Mouse (Mus musculus) kidney, adult 2 months (tissue): Measurements from ENCODE around the gene Dennd2a. TPM values are rescaled to one million over a fixed set of nuclear protein-coding genes. Genes with fewer than 3 reads are reported as not detected.

Experiments
- DNase-seq: peaks from one replicate; pipeline ENCODE4 v3.0.0; 2021
- H3K27ac ChIP-seq: fragments of 200-500 bp; 2 replicates; pipeline ENCODE4 v1.5.1; 2012; ENCODE audit warnings: low read depth, low read length, control low read depth, inconsistent platforms; ENCODE audit not compliant: insufficient read depth
- H3K27me3 ChIP-seq: fragments of 200-500 bp; replicated peaks from 2 replicates; pipeline ENCODE4 v1.6.1; 2012; ENCODE audit warnings: mild to moderate bottlenecking, moderate library complexity, low read length, inconsistent platforms; ENCODE audit not compliant: control insufficient read depth, insufficient read depth
- H3K36me3 ChIP-seq: fragments of 200-500 bp; 2 replicates; pipeline ENCODE4 v1.6.1; 2012; ENCODE audit warnings: mild to moderate bottlenecking, moderate library complexity, low read length, inconsistent platforms; ENCODE audit not compliant: control insufficient read depth, insufficient read depth
- H3K4me1 ChIP-seq: fragments of 200-500 bp; 2 replicates; pipeline ENCODE4 v1.6.1; 2011; ENCODE audit warnings: low read length; ENCODE audit not compliant: control insufficient read depth, insufficient read depth
- H3K4me3 ChIP-seq: fragments of 200-500 bp; 2 replicates; pipeline ENCODE4 v1.5.1; 2011; ENCODE audit warnings: mild to moderate bottlenecking, low read depth, low read length, control low read depth; ENCODE audit not compliant: insufficient read depth
- CTCF ChIP-seq: fragments of 200-500 bp; conservative IDR thresholded peaks from 2 replicates; pipeline ENCODE4 v1.5.1; 2011; ENCODE audit warnings: low read depth, mild to moderate bottlenecking, control low read depth, low read length, moderate library complexity, mixed read lengths; ENCODE audit not compliant: insufficient read depth, insufficient read length
- POLR2A ChIP-seq: fragments of 200-500 bp; IDR thresholded peaks from one replicate; pipeline ENCODE4 v1.6.1; 2011; ENCODE audit warnings: low read depth, low read length, control low read depth
- WGBS: fragments of 180-500 bp; shearing (Covaris S2); methylation state at CpG from one replicate; pipeline ENCODE4 v1.1.7; 2018; 5-methylcytosine and 5-hydroxymethylcytosine counted together
- polyA plus RNA-seq: library from polyadenylated mRNA; depleted of rRNA; stranded (reverse); fragments of >200 nt; gene quantifications from 2 replicates; pipeline ENCODE4 v1.2.3, GENCODE M21; 2012

Gene Dennd2a
- polyA plus RNA-seq, 1 experiment = 6.6 TPM

- H3K27ac ChIP-seq = no peak overlapping the region
- no peak for DNase-seq
- no peaks in the 10 kb centered on the region for H3K27me3 ChIP-seq
- no peaks in the 10 kb centered on the region for H3K36me3 ChIP-seq
- no peaks in the 10 kb centered on the region for H3K4me1 ChIP-seq
- WGBS = 74% methylated on average over 2 of the region's 2 CpGs
- H3K4me3 ChIP-seq = no peak overlapping the region
- TF ChIP-seq CTCF (no peak), POLR2A (no peak)
Observed at GRCm38 (mm10) chr6:39434886-39435492, 122.7 kb downstream of the Dennd2a start.

- WGBS = 89% methylated on average over 2 of the region's 2 CpGs
- DNase-seq = no peak
- Histone ChIP-seq H3K27ac (no peak overlapping the region), H3K27me3 (no peaks in the 10 kb centered on the region), H3K36me3 (no peaks in the 10 kb centered on the region), H3K4me1 (no peaks in the 10 kb centered on the region), H3K4me3 (no peak overlapping the region)
- TF ChIP-seq CTCF (no peak), POLR2A (no peak)
Observed at GRCm38 (mm10) chr6:39434111-39434885, 123.4 kb downstream of the Dennd2a start.

DNA sequence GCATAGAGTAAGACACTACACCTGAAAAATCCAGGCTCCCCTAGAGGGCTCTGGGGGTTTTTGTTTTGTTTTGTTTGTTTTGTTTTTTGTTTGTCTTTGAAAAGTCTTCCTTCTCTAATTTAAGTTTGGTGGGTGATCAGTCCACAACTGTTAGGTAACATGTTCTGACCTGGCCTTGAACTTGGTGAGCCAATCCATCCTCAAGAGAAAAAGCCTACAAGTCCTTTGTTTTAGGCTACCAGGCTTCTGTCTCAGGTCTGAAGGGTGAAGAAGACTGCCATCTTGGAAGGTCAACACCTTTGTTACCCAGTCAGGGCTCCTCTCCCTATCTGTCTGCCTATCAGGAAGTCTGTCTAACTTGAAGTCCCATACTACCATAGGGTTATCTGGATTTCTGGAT, 124.0 kb downstream of the Dennd2a start:
- Histone ChIP-seq H3K4me3 (no peak overlapping the region), H3K4me1 (no peaks in the 10 kb centered on the region), H3K27ac (no peak overlapping the region), H3K27me3 (no peaks in the 10 kb centered on the region), H3K36me3 (no peaks in the 10 kb centered on the region)
- TF ChIP-seq CTCF = no peak
- TF ChIP-seq POLR2A = no peak
- DNase-seq = no peak

DNA sequence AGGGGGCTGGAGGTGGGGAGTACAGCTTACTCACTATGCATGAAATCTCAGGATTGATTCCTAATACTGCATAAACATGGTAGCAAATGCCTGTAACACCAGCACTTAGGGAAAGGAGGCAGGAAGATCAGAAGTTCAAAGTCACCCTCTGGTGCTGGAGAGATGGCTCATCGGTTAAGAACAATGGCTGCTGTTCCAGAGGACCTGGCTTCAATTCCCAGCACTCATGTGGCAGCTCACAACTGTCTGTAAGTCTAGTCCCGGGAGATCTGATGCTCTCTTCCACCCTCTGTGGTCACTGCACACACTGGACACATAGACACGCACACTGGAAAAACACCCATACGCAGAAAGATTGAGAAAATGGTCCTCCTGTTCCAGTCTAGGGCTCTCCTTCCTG, 124.5 kb downstream of the Dennd2a start:
- Histone ChIP-seq H3K4me1 (no peaks in the 10 kb centered on the region), H3K27ac (no peak overlapping the region), H3K4me3 (no peak overlapping the region), H3K36me3 (no peaks in the 10 kb centered on the region), H3K27me3 (no peaks in the 10 kb centered on the region)
- TF ChIP-seq CTCF (no peak), POLR2A (no peak)
- WGBS = 89% methylated on average over 4 of the region's 4 CpGs
- no peak for DNase-seq

DNA sequence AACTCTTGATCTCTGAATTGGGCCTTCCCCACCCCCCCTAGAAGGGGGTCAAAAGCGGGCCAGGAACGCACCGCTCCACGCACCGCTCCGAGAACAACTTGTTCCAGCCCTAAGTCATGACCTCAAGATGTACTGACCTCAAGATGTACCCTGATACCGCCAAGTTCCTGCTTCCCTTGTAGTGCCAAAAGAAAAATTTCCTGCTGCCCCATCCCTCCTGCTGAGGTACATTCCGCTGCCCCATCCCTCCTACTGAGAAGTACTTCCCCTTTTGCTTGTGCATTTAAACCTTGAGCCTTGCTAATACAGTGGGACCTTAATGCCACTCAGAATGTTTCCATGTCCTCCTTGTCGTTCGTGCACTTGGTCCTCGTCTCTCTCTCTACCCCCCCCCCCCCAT, 126.9 kb downstream of the Dennd2a start:
- H3K36me3 ChIP-seq = no peaks in the 10 kb centered on the region
- 61% methylated on average over 11 of the region's 11 CpGs for WGBS
- H3K4me3 ChIP-seq = no peak overlapping the region
- DNase-seq = no peak
- H3K27ac ChIP-seq = no peak overlapping the region
- TF ChIP-seq POLR2A = no peak
- no peak for TF ChIP-seq CTCF
- H3K27me3 ChIP-seq = no peaks in the 10 kb centered on the region
- H3K4me1 ChIP-seq = no peaks in the 10 kb centered on the region

DNA sequence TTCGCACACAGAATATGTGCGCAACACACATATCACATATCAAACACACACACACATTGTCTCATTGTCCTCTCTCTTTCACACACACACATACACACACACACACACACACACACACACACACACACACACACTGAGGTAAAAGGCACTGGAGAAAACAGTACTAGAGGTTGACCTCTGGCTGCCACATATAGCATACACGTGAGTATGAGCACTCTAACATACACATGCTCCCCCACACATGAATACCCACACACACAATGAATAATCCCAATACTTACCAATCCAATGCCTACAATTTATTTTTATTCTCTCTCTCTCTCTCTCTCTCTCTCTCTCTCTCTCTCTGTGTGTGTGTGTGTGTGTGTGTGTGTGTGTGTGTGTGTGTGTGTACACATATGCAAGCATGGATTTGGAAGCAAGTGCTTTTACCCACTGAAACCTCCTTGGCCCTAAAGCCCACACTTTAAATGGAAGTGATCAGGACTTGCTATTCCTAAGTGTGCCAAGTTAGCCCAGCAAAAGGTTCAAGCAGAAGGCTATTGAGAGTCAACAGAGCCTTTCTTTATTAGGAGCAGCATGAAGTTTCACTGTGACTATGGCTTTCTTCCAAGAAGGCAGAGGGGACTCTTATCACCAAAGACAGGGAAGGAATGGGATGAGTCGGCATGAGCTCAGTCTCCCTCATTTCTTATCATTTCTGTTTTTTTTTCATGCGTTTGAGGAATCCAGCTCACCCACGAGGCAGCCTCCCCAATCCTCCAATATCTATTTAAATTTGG, 128.5 kb downstream of the Dennd2a start:
- no peak for DNase-seq
- TF ChIP-seq CTCF = no peak
- no peak for TF ChIP-seq POLR2A
- WGBS = 81% methylated on average over 6 of the region's 6 CpGs
- no peaks in the 10 kb centered on the region for H3K4me1 ChIP-seq
- H3K27ac ChIP-seq = no peak overlapping the region
- no peaks in the 10 kb centered on the region for H3K27me3 ChIP-seq
- no peak overlapping the region for H3K4me3 ChIP-seq
- no peaks in the 10 kb centered on the region for H3K36me3 ChIP-seq
